9 mouse cellular contexts compared by ENCODE assay signal in the genomic region with DNA sequence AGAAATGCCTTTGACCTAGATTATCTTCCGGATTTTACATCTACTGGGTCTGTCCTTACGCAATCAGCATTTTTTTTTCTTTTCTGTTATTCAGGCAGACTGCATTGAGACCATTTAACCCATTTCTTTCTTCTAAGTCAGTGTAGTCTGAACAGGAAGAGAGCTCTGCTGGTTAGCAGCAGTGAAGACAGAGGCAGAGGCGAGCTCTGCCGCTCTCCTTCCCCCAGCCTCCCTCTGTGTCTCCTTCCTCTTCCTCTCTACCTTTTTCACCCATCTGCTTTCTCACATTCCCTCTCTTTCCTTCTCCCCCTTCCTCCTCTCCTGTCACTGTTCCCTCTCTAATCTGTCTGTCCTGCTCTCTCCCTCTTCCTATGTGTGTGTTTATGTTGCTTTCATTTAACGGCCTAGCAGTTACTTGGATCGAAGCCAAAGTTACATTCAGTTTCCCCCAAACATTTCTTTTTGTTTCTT.
A peak's percentile ranks its signal among the peaks of the same experiment; 100 is the strongest.
DNase-seq lines count a peak whose midpoint lies in the region; ATAC-seq and TF ChIP-seq lines count a peak whose summit lies in the region.
"Had no signal": no experiment of that assay in that cellular context is flagged by ENCODE, and none has a peak within 500 bp of the region (broad histone marks: within the 10 kb centered on the region; RNA-seq: fewer than 3 reads in every experiment).

No protein-coding gene starts in this region.

- H3K27me3 ChIP-seq in heart, embryonic 10.5 days (ENCODE audit: insufficient read depth, poor library complexity, severe bottlenecking), result no peaks in the 10 kb centered on the region
- no peaks in the 10 kb centered on the region for H3K27me3 ChIP-seq in lung, embryonic 14.5 days (ENCODE audit: insufficient read depth, low read length)
- H3K27me3 ChIP-seq in stomach, embryonic 15.5 days (replicated peaks), result no peaks in the 10 kb centered on the region

- WGBS in heart, embryonic 10.5 days, result 59% methylated on average over 6 of the region's 6 CpGs
- 20% methylated on average over 6 of the region's 6 CpGs for WGBS in lung, embryonic 14.5 days
- 27% methylated on average over 6 of the region's 6 CpGs for WGBS in stomach, embryonic 15.5 days

- H3K4me1 ChIP-seq in heart, embryonic 10.5 days, result peaks cover 6% of the 10 kb centered on the region
- no peaks in the 10 kb centered on the region for H3K4me1 ChIP-seq in lung, embryonic 14.5 days (ENCODE audit: insufficient read depth)
- H3K4me1 ChIP-seq in stomach, embryonic 15.5 days, result no peaks in the 10 kb centered on the region

- no peak for TF ChIP-seq CTCF in lung, embryonic 14.5 days (IDR thresholded peaks at IDR 0.05; ENCODE audit: low read depth)

- no peak overlapping the region for H3K9ac ChIP-seq in lung, embryonic 14.5 days
- H3K9ac ChIP-seq in stomach, embryonic 15.5 days, result no peak overlapping the region

- DNase-seq in heart, embryonic 10.5 days (ENCODE audit: low spot score), result no peak
- no peak for DNase-seq in heart, adult 9 months (ENCODE audit: low spot score in 2 of 2)
- peak; percentile 81 for DNase-seq in lung, embryonic 14.5 days
- DNase-seq in lung, postnatal 14 days, result no peak
- no peak for DNase-seq in cerebellum, adult 11-12 months
- DNase-seq: kidney, adult 9 months had no signal

- H3K36me3 ChIP-seq in heart, embryonic 10.5 days, result 0 out of 2 replicates have a peak, but pooled peaks cover 4% of the 10 kb centered on the region
- no peaks in the 10 kb centered on the region for H3K36me3 ChIP-seq in lung, embryonic 14.5 days (ENCODE audit: insufficient read depth)
- no peaks in the 10 kb centered on the region for H3K36me3 ChIP-seq in stomach, embryonic 15.5 days

- ATAC-seq in lung, embryonic 14.5 days (ENCODE audit: insufficient read depth), result peak; percentile 87
- ATAC-seq in common myeloid progenitor, adult 5-6 weeks (replicated peaks; ENCODE audit: low read depth, poor library complexity, severe bottlenecking), result peak; percentile 86
- no peak for ATAC-seq in stomach, embryonic 15.5 days (ENCODE audit: insufficient read depth, low FRiP score, low read depth)
- ATAC-seq in cerebellum, adult (ENCODE audit: insufficient number of reproducible peaks, low FRiP score, low TSS enrichment), result no peak

- H3K4me3 ChIP-seq in heart, embryonic 10.5 days, result no peak overlapping the region
- no peak overlapping the region for H3K4me3 ChIP-seq in lung, embryonic 14.5 days (ENCODE audit: low read depth, low read length)
- H3K4me3 ChIP-seq in stomach, embryonic 15.5 days (replicated peaks), result no peak overlapping the region

- 0 out of 2 replicates have a peak overlapping the region, but pooled peaks have one; percentile 6 for H3K27ac ChIP-seq in heart, embryonic 10.5 days
- peak overlapping the region; percentile 83 for H3K27ac ChIP-seq in lung, embryonic 14.5 days (ENCODE audit: low read depth)
- H3K27ac ChIP-seq in stomach, embryonic 15.5 days, result peak overlapping the region; percentile 71; the same call in 1 of the 2 replicates

- no peaks in the 10 kb centered on the region for H3K9me3 ChIP-seq in heart, embryonic 10.5 days
- no peaks in the 10 kb centered on the region for H3K9me3 ChIP-seq in lung, embryonic 14.5 days (ENCODE audit: low read depth, low read length)
- H3K9me3 ChIP-seq in stomach, embryonic 15.5 days, result no peaks in the 10 kb centered on the region

- H3K4me2 ChIP-seq in lung, embryonic 14.5 days, result peak overlapping the region; percentile 43
- H3K4me2 ChIP-seq in stomach, embryonic 15.5 days, result no peak overlapping the region

Comparison
In these comparisons a context has a peak if more than half of its experiments do, and no peak if none do; other contexts are left out.
1. H3K27ac ChIP-seq: peak in every context shown above with its lines; median percentile 83 in lung, embryonic 14.5 days; 71 in stomach, embryonic 15.5 days; 6 in heart, embryonic 10.5 days.
2. ATAC-seq: peak in lung, embryonic 14.5 days (single experiment) and common myeloid progenitor, adult 5-6 weeks (single experiment); none in stomach, embryonic 15.5 days (single experiment) and cerebellum, adult (single experiment).